Comparison of ENCODE assay signal across 19 mouse cellular contexts in genomic region chr3:144182229-144182628, GRCm38 (mm10). TPM values are rescaled to one million over a fixed set of nuclear protein-coding genes. Genes with fewer than 3 reads are reported as not detected.
DNase-seq lines count a peak whose midpoint lies in the region; TF ChIP-seq lines count a peak whose summit lies in the region.
"Had no signal": no experiment of that assay in that cellular context is flagged by ENCODE, and none has a peak within 500 bp of the region (broad histone marks: within the 10 kb centered on the region; RNA-seq: fewer than 3 reads in every experiment).

No protein-coding gene starts in this region.

- peak; percentile 15 for DNase-seq in gastrocnemius, adult 18-20 months (ENCODE audit: low spot score)
- DNase-seq in gastrocnemius, postnatal 36 days, result no peak
- DNase-seq in left cerebral cortex, adult 2 months (ENCODE audit: extremely low spot score in 1 of 2, low spot score in 2 of 2), result no peak
- no peak for DNase-seq in left cerebral cortex, adult 18-20 months (ENCODE audit: low spot score in 2 of 2)
- DNase-seq in 416B (ENCODE audit: low read depth), result peak; percentile 50
- peak; percentile 51 for DNase-seq in R1 (ENCODE audit: low read depth, low spot score)
- DNase-seq in thymus, adult 18-20 months, result no peak
- no peak for DNase-seq in testis, postnatal 10 days (ENCODE audit: low spot score)
- DNase-seq: B cell, adult 2 months; cerebellum, adult 9-11 months; heart, postnatal 14 days; kidney, postnatal 4 days; lung, embryonic 14.5 days; thymus, postnatal 36 days had no signal

- H3K4me3 ChIP-seq in left cerebral cortex, adult 2 months, result no peak overlapping the region
- H3K4me3 ChIP-seq: embryonic facial prominence, embryonic 12.5 days; erythroblast, embryonic 14.5 days; hindbrain, embryonic 13.5 days; limb, embryonic 13.5 days; midbrain, embryonic 10.5 days had no signal

- no peak overlapping the region for H3K27ac ChIP-seq in left cerebral cortex, adult 2 months
- H3K27ac ChIP-seq: embryonic facial prominence, embryonic 12.5 days; hindbrain, embryonic 13.5 days; limb, embryonic 13.5 days; midbrain, embryonic 10.5 days had no signal

- intact Hi-C loops in gastrocnemius, postnatal 36 days (cut with DNase I), result no loop called here
- intact Hi-C loops in left cerebral cortex, adult 2 months (cut with DNase I), result no loop called here

- TF ChIP-seq CTCF in left cerebral cortex, adult 2 months (IDR thresholded peaks at IDR 0.05), result peak; percentile 17

RNA-seq across cellular contexts. Expression of gene Lmo4, which starts 22.8 kb away (rescaled TPM):
- 10 to 100 TPM; 19.9 to 24.2 TPM for total RNA-seq in gastrocnemius, adult 18-20 months (2021)
- total RNA-seq in gastrocnemius, postnatal 36 days (2021), result 10 to 100 TPM; 17.5 to 18.5 TPM
- 100 to 1,000 TPM; 294 to 324 TPM for total RNA-seq in left cerebral cortex, adult 2 months (2021)
- total RNA-seq in left cerebral cortex, adult 18-20 months (2021), result 100 to 1,000 TPM; 278 to 308 TPM

Comparison
In these comparisons a context has a peak if more than half of its experiments do, and no peak if none do; other contexts are left out.
1. DNase-seq: peak in gastrocnemius, adult 18-20 months (single experiment), 416B (single experiment) and R1 (single experiment); none in gastrocnemius, postnatal 36 days (0 of 2), left cerebral cortex, adult 2 months (0 of 2), left cerebral cortex, adult 18-20 months (0 of 2), thymus, adult 18-20 months (0 of 2) and testis, postnatal 10 days (single experiment).
2. RNA of gene Lmo4, which starts 22.8 kb away (total RNA-seq): 294 to 324 TPM in left cerebral cortex, adult 2 months and 278 to 308 TPM in left cerebral cortex, adult 18-20 months; 19.9 to 24.2 TPM in gastrocnemius, adult 18-20 months and 17.5 to 18.5 TPM in gastrocnemius, postnatal 36 days; every median in the first group is over 10 times any median in the second.